Mouse (Mus musculus) cerebellum, adult 8-10 months (tissue): ENCODE data around the gene Lpp.

Source experiments
- DNase-seq: peaks from one replicate; pipeline ENCODE4 v3.0.0; 2022

The Lpp gene

DNA sequence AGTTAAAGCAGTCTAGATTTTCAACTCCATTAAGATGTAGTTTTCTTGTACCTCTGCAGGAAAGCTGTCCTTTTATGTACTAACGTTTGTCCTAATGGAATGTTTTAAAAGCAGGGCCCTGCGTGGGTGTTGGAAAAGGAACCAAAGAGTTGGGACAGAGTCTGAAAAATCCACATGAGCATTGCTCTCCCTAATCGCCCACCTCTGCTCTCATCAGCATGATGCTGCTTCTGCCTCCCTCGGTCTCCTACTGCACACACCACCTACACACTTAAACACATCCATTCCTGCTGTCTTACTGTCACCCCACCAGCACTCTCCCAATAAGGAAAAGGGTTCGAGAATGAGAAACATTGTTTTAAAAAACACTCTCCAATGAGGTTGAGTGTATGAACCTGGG is 501.9 kb downstream of the Lpp start:
- DNase-seq, result no peak

DNA sequence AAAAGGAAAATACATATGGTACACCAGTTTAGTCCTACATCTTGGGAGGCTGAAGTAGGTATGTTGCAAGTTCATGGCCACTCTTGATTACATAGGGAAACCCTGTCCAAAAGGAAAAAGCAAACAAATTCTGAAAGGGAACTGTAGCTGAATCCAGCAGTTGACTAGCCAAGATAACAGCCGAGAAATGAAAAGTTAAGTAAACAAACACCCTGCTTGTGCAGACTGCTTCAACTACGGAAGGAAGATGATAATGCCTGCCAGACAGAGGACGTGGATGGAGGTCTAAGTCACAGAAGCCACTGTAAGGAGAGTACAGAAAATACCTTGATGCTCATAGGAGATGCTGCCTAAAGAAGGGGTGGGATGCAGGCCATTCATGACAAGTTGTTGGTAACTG is 504.3 kb downstream of the Lpp start:
- no peak for DNase-seq

DNA sequence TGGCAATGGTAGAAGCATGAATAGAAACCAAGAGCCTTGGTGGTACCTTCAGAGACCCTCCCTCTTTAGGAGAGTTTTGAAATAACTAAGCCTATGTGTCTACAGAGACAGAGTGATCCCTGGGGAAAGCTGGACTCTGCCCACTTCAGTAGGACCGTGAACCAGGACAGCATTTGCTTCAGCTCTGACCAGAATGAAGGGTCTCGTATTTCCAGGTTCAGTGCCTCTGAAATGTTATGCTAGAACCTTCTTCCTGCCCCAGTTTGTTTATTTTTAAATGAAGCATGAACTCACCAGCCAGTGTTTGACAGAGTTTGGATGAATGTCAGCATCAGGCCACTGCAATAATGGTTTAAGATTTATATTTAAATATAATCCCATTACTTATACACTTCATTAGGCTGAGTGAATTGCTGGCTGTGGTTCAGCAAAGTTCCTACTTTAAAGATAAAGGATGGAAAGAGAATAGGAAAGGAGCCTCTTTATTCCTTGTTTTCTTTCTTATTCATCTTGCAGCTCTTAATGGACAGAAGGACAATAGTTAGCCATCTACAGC is 507.0 kb downstream of the Lpp start:
- no peak for DNase-seq

DNA sequence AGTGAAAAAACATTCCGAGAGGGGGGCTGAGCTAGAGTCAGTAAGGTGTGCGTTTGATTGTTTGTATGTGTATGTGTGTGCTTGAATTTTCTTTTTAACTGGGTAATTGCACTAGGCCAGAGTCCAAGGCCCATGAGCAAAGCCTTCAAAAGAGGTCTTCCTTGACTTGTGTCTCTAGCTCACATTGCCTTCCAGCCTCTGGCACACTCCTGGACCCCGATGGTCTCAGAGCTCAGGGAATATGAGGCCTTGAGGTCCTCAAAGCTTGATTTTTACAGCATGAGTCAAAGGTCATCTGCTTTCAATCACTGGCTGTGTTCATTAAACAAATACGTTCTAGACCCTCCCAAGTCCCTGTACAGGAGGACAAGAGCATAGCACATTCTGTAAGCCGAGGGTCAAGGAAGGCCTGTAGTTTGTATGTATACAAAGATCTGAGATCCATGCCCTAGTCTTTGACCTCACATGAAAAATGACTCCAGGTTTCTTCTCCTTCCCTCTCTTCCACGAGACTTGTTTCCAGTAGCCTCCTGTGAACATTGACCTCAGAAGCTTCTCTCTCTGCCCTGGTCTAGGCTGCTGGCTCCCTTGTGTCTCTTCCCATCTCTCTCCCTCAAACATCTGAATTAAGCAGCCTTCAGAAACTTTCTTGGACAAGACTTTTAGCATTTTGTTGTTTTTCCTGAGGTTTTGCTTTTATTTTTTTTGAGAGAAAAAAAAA is 508.0 kb downstream of the Lpp start:
- no peak for DNase-seq

DNA sequence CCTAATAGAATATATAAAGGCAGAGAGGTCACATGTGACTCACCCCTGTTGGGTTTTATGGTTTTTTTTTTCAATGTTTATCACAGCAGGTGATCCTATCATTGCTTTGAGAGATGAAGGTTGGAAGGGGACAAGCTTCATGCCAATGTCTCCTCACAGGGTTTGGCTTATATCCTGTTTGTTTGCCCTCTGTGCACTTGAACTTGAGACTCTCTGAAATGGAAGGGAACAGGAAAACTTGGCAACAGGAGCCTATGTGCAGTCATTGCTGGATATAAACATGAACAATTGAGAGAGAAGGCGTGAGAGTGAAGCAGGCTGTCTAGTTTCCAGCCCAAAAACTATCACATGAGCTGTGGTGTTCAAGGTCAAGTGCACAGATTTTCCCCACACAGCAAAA is 508.8 kb downstream of the Lpp start:
- no peak for DNase-seq

DNA sequence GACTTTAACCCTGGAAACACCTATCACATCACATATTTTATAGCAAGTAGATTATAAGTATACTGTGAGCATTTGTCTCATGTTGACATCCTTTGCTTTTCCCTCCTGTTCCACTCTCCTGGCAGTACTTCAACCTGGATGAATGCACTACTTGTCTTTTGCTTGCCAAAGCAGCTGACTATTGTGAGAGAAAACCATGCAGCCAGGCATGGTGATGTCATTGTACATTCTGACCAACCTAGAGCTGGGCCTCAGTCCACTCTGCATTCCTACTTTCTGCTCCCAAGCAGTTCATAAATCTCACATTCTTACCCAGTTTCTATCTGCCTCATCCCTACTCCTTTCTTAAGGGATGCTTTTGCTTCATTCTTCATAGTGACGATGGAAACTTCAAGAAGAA is 515.6 kb downstream of the Lpp start:
- peak; percentile 46 for DNase-seq

DNA sequence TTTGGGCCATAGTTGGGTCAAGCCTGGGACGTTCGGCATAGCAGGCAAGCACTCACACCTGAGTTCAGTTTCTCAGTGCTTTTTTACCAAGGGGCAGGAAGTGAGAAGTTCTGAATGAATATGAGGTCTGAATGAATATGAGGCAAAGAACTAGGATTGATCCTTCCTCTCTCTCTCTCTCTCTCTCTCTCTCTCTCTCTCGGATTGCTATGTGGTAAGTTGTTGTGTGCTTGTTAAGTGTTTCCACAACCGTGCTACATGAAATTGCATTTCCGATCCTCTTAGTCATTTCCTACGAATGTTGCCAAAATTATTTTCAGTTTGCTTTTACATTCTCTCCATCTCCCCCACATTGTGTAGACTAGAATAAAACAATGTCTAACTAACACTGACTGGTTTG is 517.0 kb downstream of the Lpp start:
- no peak for DNase-seq

DNA sequence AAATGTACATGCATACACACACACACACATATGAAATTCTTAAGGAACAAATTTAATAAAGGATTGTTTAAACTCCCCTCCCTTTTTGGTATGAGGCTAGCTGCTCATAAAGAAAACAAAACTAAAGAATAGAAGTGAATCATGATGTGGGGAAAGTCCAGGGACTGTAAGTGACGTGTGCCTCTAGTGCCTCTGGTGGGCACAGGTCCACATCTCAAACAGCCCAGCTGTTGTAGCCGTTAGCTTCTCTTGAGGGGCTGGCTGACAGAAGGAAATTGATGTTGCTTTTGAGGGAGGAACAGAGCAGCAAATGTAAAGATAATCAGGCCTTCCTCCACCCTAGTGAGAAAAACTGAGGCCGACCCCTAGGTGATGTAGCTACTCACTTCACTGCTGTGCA is 517.5 kb downstream of the Lpp start:
- no peak for DNase-seq

DNA sequence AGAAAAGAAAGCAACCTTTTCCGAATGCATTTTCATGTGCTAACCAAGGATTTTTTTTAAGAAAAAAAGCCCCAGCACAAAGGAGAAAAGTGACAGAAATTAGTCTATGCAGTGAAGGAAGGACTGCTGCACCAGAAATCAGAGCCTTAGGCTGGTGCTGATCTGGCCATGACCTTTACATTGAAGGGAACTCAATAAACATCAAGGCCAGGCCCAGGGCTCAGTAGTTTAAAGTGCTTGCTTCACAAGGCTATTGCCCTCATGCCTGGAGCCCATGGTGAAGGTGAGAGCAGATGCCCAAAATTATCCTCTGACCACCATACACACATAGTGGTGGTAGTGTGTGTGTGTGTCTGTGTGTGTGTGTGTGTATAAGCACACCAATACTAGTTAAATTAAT is 519.1 kb downstream of the Lpp start:
- DNase-seq, result no peak

DNA sequence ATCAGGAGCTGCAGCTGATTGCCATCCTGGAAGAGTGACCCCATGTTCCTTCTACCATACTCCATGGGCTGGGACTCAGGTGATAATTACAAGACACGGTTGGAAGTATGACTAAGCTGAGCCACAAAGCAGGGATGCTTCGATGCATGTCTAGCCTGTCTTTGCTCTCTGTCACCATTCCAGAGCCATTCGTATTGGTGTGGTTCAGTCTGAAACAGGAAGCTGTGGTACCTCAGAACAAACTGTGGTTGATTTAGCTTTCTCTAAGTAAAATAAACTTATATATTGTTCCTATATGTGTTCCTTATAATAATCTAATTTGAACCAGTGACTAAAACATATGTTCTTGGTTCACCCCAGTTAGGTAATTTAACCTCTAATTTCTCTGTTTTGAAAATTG is 519.7 kb downstream of the Lpp start:
- DNase-seq, result no peak

DNA sequence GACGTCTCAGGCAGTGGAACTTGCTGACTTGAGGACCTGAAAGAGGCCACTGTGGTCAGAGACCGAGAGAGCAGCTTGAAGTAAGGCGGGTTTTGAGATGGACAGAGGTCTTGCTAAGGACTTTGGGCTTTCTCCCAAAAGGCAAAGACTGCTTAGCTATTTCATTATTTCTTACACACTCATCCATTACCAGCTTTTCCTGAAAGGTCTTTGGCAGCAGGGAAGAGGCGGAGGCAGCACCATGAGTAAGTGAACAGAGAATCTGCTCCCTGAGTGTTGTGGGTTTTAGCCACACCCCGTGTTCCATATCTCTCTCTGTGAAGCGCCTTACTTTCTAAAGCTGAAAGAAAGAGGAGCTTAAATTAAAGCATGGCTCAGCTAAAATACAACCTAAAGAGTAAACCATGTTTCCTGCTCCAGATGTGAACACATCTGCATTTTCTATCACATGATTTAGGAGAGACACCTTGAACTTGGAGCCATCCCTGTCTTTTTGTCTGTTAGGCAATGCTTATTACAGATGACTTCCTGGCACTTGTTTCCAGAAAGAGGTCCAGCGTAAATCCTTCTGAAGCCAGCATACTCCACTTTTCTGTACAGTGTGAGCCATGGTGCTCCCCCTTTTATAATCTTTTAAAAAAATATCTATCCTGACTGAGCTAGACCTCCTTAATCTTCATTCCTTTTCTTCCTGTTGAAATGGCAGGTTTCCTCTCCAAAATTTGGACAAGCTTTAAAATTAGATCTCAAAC is 520.5 kb downstream of the Lpp start:
- DNase-seq, result no peak

DNA sequence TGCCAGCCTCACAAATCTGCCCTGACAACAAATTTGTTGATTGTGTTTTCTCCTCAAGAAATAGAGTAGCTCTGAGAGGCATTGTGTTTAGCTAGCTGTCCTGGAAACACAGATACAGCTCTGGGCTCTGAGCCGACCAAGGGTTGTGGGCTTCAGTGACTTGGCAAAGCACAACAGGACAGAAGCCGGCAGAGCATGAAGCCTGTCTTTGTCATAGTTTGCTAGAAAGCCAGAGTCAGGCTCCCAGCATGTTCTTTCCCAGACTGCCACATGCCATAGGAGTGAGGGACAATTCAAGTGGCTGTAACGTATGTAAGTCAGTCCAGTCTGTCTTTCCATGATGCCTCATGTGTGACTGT is 521.1 kb downstream of the Lpp start:
- peak; percentile 28 for DNase-seq

DNA sequence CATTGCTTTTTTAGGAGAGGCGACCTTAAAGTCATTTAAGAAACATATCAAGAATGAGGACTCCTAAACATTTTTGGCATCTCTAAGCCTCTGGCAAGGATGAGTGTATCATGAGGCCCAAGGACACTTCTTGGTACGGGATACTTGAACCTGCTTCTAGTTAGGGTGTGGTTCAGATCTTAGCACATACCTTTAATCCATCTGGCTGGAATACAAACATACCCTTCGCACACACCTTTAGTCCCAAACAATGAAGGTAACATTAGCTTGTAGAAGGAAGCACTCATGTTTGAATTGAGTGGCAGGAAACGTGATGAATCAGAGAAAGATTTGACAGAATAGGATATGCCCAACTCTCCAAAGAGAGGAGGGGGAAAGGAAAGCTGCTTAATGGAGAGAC is 522.2 kb downstream of the Lpp start:
- no peak for DNase-seq

DNA sequence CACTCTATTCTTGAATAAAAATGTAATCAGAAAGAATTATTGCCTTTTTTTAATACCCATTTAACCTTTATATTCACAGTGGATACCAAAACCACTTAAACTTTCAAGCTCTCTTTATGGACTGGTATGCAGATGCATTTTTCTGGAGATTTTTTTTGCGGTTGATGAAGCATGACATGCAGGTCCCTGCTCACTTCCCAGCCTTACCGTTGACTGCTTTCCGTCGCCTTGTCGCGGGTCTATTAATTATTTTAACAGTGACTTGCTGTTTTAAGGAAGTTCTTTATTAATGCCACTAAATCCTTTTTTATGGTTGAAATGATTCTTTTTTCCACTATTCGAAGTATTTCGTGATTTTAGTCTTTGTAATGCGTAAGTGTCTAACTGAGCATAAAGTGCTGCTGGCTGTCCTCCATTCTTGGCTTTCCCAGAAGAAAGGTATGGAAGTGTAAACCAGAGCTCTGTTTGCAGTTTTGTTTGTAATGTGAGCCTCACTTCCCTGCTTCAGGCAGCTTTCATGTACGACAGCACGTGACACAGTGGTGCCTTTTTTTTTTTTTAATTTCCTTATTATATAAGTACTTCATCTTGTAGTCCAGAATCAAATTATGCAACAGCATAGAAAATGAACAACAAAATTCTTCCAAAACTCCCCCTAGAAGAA is 526.2 kb downstream of the Lpp start:
- DNase-seq, result no peak

DNA sequence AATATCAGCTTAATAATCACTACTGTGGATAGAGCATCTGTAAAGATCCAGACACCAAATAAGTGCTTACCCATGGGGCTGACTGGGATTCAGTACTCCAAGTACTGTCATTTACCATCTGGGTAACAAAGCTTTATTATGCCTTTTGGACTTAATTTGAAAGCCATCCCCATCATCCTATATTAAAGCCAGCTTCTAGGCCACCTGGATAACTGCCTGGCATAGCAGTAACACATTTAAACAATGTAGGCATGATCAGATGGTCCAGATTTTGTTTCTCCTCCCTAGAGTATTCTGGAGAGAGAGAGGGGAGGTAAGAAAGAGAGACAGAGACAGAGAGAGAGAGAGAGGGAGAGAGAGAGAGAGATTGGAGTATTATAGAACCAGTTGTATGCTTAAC is 536.8 kb downstream of the Lpp start:
- DNase-seq, result peak; percentile 34

DNA sequence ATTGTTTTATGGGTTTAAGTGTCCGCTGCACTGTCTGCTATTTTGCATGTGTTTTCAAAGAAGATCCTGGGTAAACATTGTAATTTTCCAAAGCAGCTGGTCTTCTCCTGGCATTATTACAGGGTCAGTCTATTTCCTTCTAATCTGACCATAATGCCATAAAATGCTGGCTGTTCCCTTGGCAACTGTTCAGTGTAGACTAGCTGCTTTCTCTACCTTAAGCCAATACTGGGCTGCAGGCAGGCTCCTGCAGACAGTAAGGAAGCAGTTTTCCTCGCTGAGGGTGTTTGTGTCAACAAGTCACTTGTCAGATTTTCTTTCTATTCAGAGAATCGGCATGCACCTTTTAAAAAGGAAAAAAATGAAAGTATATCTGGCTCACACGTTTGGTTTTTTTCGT is 537.3 kb downstream of the Lpp start:
- peak; percentile 77 for DNase-seq

DNA sequence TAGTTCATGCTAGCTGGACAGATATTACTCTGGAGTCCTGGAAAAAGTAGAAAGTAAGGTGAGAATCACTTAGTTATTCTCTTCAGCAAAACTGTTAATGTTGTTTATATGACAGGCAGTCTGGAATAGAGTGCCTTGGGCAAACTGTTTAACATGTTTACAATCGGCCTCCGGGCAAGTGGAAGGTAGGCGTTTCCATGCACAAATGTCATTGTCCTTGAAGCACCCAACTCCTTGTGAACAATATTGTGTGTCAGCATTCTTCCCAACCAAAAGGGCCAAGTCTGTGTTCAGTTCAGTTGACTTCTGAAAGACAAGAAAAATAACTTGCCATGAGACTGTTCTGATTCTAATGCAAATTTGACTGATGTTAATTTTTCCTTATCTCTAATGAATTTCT is 539.5 kb downstream of the Lpp start:
- DNase-seq, result no peak

DNA sequence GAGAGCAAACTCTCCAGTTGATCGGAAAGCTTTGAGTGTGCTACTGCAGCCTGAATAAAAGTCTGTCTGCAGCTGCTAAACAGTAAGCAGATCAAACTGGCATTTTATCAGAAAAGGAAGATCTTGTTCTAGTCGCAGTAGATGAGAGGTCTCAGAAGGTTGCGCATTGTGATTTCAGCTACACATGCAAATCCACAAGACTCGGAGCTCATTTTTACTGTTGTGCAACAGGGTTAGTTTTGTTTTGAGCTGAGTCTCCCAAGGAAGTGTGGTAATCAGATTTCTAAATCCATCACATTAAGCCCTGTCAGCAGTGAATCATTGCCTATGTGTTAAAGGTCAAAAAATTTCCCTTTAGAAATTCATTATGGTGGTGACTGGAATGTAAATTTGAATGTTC is 540.4 kb downstream of the Lpp start:
- DNase-seq, result no peak

DNA sequence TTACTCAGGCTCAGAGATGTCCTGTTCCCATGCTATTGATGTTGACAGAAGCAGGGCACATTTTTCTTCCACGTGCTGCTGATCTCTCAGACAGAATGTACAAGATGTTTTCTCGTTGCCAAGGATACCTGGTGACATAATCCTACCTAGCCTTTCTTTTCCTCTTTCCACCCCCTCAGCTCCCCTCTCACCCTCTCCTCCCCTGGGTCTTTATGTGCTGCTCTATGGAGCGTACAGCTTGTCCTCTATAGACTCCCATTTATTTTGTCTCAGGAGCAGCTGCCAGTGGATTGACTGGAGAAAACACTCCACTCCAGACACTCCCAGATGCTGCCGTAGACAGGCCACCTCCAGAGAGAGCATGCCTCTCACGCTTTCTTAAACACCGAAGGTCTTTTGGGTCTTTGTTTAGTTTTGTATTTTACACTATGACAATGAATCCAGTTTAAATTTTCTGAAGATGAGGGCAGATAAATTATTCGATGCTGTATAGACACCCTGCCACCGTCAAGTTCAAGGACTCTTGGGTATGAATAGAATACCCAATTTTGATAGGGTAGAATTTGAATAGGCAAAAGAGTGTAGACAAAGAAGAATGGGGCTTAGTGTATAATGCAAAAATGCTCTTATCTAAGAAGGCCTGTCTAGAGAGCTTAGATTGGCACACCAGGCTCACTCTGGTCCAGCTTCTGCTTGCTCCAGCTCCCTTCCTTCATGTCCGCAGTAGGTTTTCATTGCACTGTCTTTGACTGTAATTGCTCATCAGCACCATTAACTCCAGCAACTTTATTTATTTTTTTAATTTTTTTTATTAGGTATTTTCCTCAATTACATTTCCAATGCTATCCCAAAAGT is 548.2 kb downstream of the Lpp start:
- no peak for DNase-seq

DNA sequence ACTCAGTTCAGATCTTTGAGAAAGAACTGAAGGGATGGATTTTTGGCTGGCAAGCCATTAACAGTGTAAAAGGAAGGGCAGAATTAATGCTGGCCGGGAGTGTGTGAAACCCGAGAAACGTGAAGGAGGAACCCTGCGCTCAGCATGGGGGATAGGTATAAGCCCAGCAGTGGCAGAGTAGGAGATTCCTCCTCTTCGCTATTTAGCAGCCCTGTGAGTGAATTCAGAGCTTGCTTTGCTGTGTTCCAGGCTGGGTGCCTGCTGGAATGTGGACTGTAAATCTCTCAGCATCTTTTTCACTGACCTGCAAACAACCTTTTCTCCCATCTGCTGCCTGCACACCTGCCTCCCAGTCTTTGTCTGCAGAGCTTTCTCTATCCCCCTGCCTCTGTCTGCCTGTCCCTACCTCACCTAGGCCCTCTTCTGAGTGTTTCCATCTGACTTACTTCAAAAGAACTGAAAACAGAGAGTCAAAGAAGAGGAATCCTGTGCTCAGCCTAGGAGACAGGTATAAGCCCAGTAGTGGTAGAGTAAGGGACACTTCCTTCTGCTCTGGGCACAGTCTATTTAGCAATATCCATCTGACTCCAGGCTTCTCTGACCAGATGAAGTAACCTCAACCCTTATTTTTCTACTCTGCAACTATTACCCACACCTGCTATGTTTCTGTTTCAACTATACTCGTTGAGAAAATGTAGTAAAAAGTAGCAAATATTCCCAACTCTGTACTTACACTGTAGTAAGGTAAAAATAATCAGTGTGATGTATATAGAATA is 550.4 kb downstream of the Lpp start:
- DNase-seq, result no peak

DNA sequence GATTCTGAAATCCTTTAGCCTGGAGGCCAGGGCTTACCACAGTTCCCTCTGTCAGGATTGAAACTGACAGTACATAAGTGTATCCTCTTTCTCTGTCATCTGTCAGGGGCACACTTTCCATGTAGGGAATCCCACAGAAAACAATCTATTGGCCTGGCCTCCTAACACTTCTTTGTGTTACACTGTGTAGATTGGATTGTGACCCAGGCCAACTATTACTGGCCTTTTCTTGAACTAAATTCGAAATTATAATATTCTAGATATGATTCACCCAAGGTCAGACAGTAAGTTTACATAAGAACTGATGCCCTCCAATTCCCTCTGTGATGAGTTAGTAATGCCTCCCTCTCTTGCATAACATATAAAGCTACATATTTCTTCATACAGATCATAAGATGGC is 553.0 kb downstream of the Lpp start:
- DNase-seq, result no peak

DNA sequence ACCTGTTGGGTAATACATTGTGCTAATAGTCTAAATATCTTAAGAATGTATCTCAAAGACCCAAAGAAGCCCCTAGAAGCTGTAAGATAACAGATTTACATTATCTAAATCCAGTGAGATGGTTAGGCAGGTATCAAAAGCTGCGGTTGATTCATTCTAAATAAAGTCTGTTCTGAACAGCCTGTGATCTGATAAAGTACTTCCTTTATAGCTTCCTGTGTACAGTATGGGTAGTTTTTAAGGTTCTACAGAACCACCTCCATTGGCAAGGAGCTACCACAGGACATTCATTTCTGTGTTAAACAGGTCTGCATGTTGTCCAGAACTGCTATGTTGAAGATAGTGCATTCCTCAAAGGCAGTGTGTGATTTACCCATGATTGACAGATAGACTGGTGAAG is 554.2 kb downstream of the Lpp start:
- DNase-seq, result no peak
